Mouse (Mus musculus) forebrain, embryonic 11.5 days (tissue): ENCODE measurements at regions not wholly inside any gene's neighbourhood (a gene's known extent, or its start where the extent isn't known, plus 50 kb on each side); places are given as distances from the start of the nearest gene placed in this dataset.

Experiments used
- ATAC-seq: fragments of 200-750 bp; cut with Nextera tagmentation; replicated peaks from 2 replicates; pipeline ENCODE4 v1.8.0; 2017; ENCODE audit warnings: moderate TSS enrichment; ENCODE audit not compliant: low FRiP score
- DNase-seq: peaks from one replicate; pipeline ENCODE4 v3.0.0-alpha.2; 2017; ENCODE audit warnings: low spot score
- H3K27ac ChIP-seq: fragments of 300-500 bp; sonication (generic); 2 replicates; pipeline ENCODE4 v1.5.1; 2014; ENCODE audit warnings: low read depth, low read length
- H3K27me3 ChIP-seq: fragments of 300-500 bp; sonication (generic); 2 replicates; pipeline ENCODE4 v1.6.1; 2014; ENCODE audit warnings: mild to moderate bottlenecking, low read length, mixed read lengths; ENCODE audit not compliant: control insufficient read depth, insufficient read depth
- H3K36me3 ChIP-seq: fragments of 300-500 bp; sonication (generic); 2 replicates; pipeline ENCODE4 v1.6.1; 2014; ENCODE audit warnings: mild to moderate bottlenecking, low read length, moderate library complexity, mixed read lengths; ENCODE audit not compliant: control insufficient read depth, insufficient read depth
- H3K4me1 ChIP-seq: fragments of 300-500 bp; sonication (generic); replicated peaks from 2 replicates; pipeline ENCODE4 v1.6.1; 2014; ENCODE audit warnings: low read length, mixed read lengths; ENCODE audit not compliant: control insufficient read depth, insufficient read depth
- H3K4me2 ChIP-seq: fragments of 300-500 bp; sonication (generic); 2 replicates; pipeline ENCODE4 v1.6.1; 2014; ENCODE audit warnings: low read depth, mild to moderate bottlenecking, low read length, moderate library complexity, mixed read lengths; ENCODE audit not compliant: severe bottlenecking
- H3K4me3 ChIP-seq: fragments of 300-500 bp; sonication (generic); 2 replicates; pipeline ENCODE4 v1.5.1; 2014; ENCODE audit warnings: low read depth, low read length
- H3K9ac ChIP-seq: fragments of 300-500 bp; sonication (generic); 2 replicates; pipeline ENCODE4 v1.6.1; 2014; ENCODE audit warnings: low read length
- H3K9me3 ChIP-seq: fragments of 300-500 bp; sonication (generic); 2 replicates; pipeline ENCODE4 v1.6.1; 2016; ENCODE audit warnings: low read length, mixed read lengths; ENCODE audit not compliant: control insufficient read depth
- WGBS: fragments of 180-500 bp; shearing (Covaris S2); extraction: QIAGEN DNeasy Blood & Tissue Kit; methylation state at CpG from one replicate; pipeline ENCODE4 v1.1.7; 2014; 5-methylcytosine and 5-hydroxymethylcytosine counted together

DNA sequence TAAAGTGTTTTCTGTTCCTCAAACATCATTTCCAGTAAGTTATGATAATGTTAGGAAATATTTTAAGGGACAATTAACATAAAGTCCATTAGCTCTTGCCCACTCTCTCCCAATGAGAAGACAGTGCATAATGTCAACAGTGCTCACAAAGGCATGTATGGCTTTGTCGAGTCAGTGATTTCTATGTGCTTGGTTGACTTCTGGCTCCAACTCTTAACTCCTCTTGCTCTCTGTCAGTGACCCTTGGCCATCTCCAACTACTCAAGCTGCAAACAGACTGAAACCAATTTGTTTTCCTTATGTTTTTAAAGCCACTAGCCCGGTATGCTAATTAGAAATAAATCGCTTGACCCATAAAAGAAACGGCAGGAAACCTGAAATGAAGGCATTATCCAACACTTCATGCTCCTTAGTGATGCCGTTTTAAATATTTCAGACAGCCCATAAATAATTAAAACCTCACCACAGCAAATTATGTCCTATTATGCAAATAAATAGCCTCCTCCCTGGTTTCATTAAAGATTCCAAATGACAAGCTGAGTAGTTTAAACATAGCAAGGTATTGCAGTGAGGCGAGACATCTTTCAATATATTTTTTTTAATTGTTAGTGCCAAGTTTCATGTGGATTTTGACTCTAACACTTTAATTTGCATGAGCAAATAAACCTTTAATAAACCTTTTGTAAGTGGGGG is 1864.6 kb upstream of the Tenm3 start:
- WGBS, result 35% methylated on average over 6 of the region's 6 CpGs
- DNase-seq, result no peak
- H3K4me2 ChIP-seq, result no peak overlapping the region

DNA sequence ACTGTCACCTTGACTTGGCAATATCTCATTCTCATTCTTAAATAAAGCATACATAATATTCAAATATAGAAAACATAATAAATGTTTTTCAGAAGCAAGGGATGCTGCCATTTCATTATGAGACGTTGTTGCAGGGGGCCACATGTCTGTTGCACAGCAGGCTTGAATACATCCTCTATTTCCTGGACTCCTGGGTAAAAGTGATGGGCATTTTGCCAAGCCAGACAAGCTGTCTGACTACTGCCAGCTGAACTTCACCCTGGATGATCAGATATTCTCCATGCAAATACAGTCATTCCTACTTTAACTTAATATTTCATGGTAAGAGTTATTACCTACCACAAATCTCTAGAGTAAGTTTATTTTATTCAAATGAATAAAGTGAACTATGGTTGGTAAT is 1860.5 kb upstream of the Tenm3 start:
- ATAC-seq (no peak), DNase-seq (no peak)
- no peaks in the 10 kb centered on the region for H3K36me3 ChIP-seq
- H3K4me2 ChIP-seq, result no peak overlapping the region
- H3K27ac ChIP-seq, result no peak overlapping the region
- H3K9ac ChIP-seq, result no peak overlapping the region
- H3K27me3 ChIP-seq, result no peaks in the 10 kb centered on the region
- no peaks in the 10 kb centered on the region for H3K4me1 ChIP-seq
- WGBS, result 49% methylated on average over 1 of the region's 1 CpGs
- H3K9me3 ChIP-seq, result no peaks in the 10 kb centered on the region
- no peak overlapping the region for H3K4me3 ChIP-seq

More for the DNA sequence above, 1864.6 kb upstream of the Tenm3 start:
- no peaks in the 10 kb centered on the region for H3K9me3 ChIP-seq
- H3K9ac ChIP-seq, result no peak overlapping the region
- H3K27ac ChIP-seq, result no peak overlapping the region
- no peaks in the 10 kb centered on the region for H3K4me1 ChIP-seq
- no peaks in the 10 kb centered on the region for H3K36me3 ChIP-seq
- ATAC-seq, result peak; percentile 51; the same call in 1 of the 2 replicates
- no peak overlapping the region for H3K4me3 ChIP-seq
- no peaks in the 10 kb centered on the region for H3K27me3 ChIP-seq

DNA sequence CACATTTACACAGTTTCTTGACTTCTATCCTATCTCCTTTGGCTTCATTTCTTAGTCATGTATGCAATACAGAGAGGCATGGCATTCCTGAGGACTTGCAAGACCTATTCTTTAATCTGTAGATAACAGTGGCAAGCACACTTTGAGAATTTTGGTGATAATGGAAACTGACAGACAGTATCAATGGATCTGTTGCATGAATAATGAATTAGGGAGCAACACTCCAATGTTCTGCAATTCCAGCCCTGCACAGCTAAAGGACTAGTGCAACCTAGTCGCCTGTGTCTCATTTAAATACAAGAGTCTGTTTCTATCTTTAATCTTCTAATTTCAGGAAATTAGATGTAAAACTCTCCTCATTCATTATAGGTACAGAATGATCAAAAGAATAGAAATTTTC is 1845.3 kb upstream of the Tenm3 start:
- DNase-seq, result no peak
- Histone ChIP-seq H3K4me2 (no peak overlapping the region), H3K4me3 (no peak overlapping the region), H3K9me3 (no peaks in the 10 kb centered on the region), H3K36me3 (no peaks in the 10 kb centered on the region), H3K27me3 (no peaks in the 10 kb centered on the region), H3K4me1 (no peaks in the 10 kb centered on the region), H3K9ac (no peak overlapping the region), H3K27ac (no peak overlapping the region)
- 55% methylated on average over 1 of the region's 1 CpGs for WGBS
- ATAC-seq, result no peak

DNA sequence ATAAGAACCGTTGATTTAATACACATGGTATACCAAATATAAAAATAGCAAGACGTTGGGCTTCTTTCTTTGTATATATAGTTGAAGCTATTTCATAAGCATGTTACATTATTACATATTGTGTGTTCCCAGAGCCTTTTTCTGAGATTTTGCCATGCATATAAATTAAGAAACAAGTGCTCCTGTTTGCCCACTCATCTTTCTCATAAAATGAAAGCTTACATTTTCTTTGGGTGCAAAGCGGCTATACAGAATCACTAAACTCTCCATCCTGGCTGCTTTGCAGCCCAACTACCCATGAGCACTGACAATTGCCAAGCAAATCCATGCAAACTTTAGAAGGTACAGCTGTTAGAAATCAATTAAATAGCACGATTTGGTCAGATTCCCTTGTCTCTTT is 1821.6 kb upstream of the Tenm3 start:
- Histone ChIP-seq H3K4me2 (no peak overlapping the region), H3K4me1 (no peaks in the 10 kb centered on the region), H3K9ac (no peak overlapping the region), H3K9me3 (no peaks in the 10 kb centered on the region), H3K36me3 (no peaks in the 10 kb centered on the region), H3K4me3 (no peak overlapping the region), H3K27ac (no peak overlapping the region), H3K27me3 (no peaks in the 10 kb centered on the region)
- ATAC-seq (no peak), DNase-seq (no peak)
- 89% methylated on average over 4 of the region's 4 CpGs for WGBS
